Mouse (Mus musculus) inflammation-experienced regulatory T-cells, adult 6 months (primary cell): ENCODE measurements at regions not wholly inside any gene's neighbourhood (a gene's known extent, or its start where the extent isn't known, plus 50 kb on each side); places are given as distances from the start of the nearest gene placed in this dataset.

Experiments used
- ATAC-seq: one replicate; pipeline ENCODE4 v1.8.0; 2017

DNA sequence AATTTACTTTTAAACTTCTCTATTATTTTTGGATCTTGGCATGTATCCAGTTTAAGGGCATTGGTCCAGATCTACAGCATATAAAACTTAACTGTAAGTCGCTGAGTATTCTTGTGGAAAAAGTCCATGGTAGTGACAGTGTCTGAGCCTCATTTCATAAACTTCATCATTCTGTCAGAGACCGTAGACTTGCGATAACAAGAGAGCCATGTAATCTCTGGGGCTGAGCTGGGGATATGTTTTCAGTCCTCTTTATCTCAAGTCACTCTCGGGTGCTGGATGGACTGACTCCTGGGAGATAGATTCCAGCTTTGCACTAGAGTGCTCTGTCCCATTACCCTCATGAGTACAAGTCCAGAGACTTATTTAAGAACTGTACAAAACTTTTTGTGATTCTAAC lies 362.0 kb downstream of the Fat4 start:
- ATAC-seq, result no peak

DNA sequence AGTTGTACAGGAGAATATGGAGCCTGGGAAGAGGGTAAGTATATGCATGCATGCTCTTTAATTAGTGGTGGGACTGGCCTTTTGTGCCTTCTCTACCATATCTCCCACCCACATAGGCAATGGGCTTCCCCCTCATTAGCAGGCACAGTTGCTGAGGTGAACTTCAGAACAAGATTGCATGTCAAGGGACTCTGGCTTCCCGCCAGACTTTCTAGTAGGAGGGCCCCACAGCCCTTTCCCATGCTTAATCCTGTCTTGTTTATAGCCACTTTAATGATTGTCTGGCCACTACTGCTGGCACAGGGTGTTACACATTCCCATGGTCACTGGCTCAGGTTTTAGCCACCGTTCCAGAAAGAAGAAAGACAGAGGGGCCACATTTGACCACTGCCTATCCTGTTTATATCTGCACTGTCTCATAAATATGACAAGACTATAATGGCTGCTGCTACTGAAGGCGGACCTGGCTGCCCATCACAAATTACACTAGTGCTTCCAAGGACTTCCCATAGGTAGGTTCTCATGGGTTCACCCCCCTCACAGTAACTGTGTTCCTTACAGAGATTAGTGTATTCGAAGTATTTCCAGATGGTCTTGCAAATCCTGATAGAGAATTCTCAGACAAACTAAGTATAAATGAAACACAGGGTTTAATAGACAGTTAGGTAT lies 362.6 kb downstream of the Fat4 start:
- no peak for ATAC-seq

DNA sequence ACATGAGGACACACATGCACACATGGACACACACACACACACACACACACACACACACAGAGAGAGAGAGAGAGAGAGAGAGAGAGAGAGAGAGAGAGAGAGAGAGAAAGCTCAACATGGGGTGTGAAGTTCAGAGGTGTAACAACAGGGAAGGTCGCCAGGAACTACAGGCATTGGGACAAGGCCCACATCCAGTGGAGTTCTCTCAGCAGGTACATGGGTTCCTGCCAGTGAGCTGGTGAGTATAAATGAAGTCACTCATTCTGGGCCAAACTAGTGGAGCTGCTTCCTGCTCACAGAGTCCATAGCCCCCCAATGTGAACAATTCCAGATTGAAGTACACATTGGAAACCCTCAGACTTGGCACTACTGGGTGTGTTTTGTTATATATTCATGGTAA lies 366.3 kb downstream of the Fat4 start:
- no peak for ATAC-seq

DNA sequence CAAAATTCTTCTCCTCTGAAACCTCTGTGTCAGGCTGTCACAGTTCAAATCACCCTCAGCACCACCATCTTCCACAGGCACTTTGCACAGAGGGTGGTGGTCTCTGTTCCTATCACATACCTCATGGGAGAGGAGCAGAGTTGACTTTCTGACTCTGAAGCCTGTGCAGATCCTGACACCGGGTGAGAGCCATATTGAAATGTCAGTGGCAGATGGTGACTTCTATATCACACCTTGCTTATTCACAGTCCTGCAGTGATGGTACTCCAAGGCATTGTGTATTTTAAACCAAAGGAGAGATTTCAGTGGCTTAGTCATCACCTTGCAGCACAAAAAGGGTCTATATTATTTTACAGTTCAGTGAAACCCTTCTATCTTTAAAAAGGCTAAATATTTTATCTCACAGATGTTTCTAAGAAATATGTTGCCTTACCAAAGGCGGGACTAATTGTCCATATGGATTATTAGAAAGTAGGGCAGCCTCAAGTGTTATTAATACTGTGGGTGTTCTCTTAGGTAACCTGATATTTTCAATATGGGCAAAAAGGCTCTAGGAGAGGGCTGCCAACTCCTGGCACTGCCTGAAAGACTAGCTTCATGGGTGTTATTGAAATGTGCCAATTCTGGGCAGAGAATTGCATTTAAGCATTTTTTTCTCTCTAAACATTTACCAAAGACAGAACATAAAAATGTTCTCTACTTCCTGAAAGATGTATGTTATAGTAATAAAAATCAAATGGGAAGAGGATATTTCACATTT lies 378.1 kb downstream of the Fat4 start:
- no peak for ATAC-seq

DNA sequence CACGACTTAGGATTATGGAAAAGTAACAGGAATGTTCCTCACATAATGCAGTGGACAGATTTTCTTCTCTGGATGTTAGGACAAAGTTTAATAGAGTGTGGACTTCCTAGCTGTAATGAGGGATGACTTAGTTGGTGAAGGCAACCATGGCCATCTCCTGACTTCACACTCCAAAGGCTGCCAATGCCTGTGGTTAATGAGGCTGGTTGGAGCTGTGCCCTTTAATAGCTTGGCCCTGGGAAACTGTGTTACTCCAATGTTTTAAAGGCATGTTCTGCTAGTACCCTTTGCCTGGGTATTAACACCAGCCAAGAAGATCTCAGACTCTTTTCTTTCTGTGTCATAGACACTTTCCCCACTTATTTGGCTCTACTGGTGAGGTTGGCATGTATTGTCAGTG lies 378.9 kb downstream of the Fat4 start:
- ATAC-seq, result no peak

DNA sequence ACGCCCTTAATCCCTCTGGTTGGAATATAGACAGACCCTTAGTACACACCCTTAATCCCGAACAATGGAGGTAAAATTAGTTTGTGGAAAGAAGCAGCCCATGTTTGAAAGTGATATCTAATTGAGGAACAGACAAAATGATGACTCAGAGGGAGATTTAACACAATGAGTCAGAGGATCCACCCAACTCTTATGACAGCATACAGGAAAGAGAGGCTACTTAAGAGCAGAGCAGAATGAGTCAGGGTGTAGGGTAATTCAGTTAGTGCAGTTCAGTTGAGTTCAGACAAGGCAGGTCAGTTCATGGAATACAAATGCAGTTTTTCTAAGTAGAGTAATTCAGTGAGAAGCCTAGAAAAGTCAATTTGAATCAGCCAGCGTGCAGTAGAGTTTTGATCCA lies 382.6 kb downstream of the Fat4 start:
- no peak for ATAC-seq

DNA sequence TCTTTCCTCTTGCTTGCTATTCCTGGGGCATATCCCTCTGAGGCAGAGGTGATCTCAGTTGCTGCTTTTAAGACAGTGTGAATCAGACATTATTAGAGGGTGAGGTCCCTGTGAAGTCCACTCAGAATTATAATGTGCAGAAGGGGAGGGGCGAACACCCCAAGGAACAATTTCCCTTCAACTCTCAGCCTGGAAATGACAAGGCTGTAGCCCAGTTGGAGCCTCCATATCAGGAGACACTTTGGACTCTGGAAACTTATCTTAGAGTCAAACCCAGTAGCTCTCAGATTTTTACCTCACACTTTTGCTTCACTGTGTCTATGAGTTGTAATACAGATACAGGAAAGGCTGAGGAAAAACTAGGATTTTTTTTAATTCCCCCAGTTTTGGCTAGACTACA lies 385.9 kb downstream of the Fat4 start:
- ATAC-seq, result no peak

DNA sequence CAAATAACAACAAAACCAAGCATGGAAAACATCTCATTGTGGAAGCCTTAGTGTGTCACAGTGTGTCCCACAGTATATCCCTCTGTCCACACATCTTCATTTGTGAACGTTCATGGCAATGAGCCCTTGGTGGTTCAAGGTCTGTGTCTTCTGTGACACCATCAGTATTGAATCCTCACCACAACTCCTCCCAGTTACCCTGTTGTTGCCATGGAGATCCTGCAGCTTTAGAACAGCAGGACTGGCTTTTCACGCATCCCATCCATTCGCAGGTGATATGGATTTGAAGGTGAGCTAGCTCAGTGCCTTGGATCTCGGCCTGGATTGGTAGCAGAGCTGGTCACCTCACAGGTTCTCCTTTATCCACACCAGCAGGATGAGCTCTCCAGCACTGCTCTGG lies 390.2 kb downstream of the Fat4 start:
- no peak for ATAC-seq

DNA sequence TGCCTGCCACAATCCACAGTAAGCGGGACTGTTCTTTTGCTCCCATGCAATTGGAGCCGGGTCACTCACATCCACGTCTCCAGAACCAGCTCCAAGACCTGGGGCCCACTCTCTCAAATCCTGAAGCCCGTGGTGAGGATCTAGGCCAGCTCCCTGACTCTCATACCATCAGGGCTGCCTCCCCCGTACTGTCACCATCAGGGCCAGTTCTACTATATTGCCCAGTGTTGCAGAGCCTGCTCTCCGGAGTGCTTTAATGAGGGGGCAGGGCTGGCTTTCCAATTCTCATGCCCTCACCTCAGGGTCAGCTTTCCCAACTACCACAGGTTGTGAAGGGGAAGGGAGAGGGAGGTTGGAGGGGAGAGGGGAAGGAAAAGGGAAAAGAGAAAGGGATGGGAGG lies 390.6 kb downstream of the Fat4 start:
- no peak for ATAC-seq

DNA sequence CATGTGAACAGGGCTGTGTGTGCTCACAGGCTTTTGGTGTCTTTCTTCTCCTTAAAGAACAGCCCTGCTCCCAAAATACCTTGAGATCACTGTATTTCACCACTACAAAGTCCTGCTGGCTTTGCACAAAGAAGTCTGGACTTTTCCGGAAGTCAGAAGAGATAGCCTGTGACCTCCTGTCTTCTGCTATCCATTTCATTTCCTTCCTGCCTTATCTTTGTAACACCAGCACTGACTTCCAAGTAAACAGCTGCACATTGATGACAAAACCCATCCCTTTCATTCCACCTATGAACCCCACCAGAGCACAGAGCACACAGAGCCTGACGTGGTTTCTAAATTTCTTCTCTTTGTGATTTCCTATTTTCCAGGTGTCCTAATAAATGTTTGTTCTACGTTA lies 408.5 kb downstream of the Fat4 start:
- ATAC-seq, result no peak

DNA sequence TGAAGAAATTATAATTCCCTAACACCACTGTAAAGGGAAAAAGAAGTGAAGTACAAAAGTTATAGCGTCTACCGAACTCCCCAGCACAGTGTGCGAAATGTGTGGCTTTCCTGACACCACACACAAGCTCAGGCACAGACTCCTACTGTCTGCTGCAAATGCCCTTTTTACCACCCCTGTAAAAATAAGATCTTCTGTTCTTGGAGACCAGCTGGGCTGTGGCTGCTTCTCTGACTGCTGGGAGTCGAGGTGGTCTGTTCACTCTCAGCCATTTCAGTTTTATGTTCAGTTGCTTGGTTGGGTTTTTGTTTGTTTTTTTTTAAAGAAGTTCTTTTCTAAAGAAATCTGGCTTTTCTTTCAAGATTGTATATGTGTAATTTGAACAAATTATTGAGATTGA lies 409.5 kb downstream of the Fat4 start:
- no peak for ATAC-seq

DNA sequence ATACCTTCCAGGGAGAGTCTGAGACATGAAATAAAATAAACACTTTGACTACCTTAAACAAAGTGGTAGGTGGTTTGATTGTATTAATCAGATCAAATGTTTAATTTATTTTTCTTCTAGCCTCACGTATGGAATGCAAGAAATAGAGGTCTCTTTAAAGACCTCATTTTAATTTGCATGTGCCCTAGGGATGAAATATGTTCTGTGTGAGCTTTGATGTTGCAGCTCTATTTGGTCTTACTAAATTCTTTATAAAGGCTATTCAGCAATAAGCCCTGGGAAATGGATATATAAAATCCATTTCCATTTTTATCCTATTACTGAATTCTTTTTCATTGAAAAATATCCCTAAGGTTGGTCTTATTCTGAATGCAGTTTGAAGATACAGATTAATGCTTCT lies 422.7 kb downstream of the Fat4 start:
- no peak for ATAC-seq

DNA sequence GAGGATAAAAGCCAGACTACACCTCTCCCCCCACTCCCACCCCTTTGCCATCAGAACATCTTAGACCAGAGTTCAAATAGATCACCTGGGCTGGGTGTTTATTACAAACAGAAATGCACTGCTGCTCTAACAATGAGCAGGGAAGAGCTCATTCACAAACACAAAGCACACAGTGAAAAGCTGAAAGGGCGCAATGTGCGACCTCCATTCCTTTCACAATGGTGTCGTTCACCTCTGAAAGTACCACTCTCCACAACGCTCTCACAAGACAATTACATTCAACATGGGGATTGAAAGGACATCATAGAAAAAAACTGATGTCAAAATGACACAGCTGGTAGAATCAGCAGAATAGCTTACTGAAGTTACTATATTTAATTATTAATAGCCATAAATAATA lies 426.8 kb downstream of the Fat4 start:
- ATAC-seq, result no peak

DNA sequence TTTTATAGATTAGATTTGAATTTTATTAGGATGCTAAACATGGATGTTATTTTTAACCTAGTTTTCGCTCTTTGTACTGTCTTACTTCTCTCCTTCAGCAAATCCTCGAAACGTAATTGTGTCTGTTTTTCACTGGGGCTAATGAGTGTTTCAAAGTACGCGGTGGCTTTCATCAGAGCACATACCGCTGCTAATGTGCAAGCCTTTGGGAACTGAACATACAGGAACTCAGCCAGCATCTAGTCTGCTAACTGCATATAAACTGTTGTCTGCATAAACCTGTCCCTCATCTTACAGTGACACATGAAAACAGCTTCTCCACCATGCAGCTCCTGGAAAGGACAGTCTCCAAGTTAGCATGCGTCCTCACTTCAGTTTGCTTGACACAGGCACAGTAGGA lies 434.1 kb downstream of the Fat4 start:
- ATAC-seq, result no peak

DNA sequence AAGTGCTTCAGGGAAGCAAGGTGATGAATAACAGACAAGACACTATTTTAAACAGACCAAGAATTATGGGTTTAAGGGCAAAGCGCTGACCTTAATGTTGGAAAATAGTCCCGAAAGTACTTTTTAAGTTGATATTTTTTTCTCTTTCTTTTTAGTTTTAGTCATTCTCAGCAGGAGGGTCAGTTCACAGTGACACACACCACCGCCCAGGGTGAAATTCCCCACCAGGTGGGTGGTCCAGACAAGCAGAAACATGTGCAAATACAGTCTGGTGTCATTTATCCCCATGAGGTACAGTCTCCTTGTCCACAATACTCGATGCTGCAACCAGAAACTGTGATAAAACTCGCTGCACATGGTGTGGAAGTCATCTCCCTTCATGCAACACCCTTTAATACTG lies 435.5 kb downstream of the Fat4 start:
- no peak for ATAC-seq

DNA sequence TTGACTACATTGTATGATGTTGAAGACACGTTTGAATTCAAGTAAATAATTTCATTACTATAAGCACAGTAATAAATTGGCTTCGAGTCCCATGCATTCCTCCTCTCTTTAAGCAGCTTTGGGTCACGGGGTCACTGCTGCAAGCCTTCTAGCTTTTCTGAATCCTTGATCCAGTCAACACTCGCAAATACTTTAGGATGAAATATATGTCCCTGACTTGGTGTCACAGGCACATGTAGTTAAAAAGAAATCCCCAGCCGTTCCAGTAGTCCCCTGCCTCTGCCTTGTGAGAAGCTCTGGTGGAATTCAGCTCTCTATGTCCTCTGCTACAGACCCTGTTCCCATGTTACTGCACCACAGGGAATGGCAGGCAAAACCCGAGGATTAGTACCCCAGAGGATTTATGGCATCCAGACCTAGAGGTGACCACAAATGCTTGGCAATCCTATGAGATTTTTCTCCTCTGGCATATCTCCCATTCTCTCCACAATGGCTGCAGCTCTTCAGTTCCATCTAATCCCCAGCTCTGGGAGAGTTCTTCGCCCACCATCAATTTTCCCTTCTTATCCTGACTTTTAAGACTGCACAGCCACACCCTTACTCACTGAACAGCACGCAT lies 449.0 kb downstream of the Fat4 start:
- ATAC-seq, result no peak

DNA sequence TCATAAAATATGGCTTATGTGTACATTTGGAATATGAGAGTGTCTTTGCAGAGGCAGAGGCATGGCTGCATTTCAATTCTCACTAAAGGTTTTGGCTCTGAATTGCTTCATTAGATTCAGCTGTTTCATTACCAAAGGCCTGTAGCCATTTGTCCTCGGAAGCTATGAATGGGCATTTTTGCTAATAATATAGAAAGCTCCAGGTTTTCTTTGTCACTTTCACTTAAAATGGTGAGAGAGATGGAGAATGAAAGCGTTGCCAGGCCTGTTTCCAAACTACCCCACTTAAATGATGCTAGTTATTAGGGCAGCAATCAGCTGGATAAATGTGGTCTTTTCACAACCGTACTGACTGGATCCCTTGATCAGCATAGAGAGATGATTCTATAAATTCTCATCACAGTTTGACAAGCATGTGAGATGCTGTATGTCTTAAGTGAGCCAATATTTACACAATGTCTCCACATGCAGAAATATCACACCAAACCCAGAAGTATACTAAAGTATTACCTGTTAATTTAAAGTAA lies 454.5 kb downstream of the Fat4 start:
- no peak for ATAC-seq

DNA sequence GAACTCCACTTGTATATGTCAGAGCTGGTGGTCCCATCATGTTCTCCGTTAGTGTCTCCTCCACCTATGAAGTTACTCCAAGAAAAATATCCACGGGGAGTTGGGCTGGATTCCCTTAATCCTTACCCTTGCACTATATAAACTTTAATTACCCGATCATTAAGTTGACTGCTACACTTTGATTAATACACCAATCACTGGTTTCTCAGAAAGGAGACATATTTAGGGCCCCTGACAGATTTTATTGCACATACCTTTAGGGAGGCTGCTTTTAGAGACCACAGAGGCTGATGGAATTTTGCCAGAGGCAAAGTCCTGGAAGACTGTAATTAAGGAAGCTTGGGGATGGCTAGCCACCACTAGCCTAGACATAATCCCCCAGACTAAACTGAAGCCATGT lies 457.3 kb downstream of the Fat4 start:
- no peak for ATAC-seq

DNA sequence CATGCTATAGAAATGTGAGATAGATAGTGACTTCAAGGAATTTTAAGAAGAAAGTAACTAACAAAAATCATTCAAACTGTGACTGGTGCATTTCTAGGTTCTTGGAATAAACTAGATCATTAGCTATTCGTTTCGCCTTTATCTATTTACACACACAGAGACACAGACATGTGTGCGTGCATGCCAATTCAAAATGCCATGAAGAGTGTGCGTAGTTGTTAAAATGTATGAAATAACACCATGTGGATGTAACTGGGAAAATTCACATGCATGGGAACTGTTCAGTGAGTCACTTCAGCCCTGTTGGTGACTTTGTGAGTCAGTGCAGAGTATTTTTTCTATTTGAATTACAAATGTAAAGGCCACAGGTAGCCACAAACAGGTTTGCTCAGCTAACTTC lies 460.8 kb downstream of the Fat4 start:
- no peak for ATAC-seq

DNA sequence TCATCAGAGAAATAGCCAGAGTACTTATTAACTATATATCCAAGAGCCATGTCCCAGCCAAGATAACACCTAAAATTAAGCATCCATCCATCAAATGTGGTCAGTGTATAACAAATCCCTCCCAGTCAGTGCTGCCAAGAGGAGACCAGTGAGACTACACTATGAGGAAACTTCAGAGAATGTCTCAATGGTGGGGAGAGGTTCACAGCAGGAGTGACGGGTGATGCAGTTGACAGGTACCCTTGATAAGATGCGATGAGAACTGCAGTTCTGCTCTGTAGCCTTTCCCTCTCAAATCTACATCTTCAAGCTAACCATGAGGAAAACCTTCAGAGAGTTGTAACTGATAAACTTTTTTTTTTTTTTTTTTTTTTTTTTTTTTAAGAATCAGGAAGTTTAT lies 470.3 kb downstream of the Fat4 start:
- no peak for ATAC-seq

DNA sequence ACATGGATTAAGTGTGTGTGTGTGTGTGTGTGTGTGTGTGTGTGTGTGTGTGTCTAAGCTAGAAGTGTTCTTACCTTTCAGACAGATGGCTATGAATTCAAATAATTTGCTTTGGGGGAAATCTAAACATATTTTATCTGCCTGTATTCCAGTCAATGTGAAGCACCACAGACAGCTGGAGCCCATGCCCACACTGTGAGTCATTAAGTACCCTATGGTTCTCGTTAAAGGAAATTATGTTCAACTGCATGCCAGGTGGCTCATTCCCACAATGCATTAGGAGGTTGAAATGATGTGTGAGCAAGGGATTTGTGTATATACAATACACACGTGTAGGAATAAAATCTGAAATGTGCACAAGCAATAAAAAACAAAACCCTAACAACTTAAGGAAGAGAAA lies 473.5 kb downstream of the Fat4 start:
- no peak for ATAC-seq

DNA sequence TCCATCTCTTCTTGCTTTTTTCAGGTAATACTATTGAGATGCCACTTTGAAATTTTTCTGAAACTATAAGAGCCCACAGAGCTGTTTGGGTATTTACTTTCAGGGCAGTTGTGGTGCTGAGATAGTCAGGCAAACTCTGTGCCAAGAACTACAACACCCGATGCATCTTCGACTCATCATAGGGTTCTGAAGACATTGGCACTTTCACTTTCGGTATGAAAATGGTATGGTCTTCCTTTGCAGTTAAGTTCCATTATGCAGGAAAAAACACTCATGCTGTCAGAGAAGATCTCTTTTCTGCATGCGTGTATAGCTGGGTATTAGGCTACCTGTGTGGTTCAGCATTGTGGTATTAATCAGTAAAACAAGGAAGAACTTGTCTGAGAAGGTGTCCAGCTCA lies 484.2 kb downstream of the Fat4 start:
- peak; percentile 43 for ATAC-seq

DNA sequence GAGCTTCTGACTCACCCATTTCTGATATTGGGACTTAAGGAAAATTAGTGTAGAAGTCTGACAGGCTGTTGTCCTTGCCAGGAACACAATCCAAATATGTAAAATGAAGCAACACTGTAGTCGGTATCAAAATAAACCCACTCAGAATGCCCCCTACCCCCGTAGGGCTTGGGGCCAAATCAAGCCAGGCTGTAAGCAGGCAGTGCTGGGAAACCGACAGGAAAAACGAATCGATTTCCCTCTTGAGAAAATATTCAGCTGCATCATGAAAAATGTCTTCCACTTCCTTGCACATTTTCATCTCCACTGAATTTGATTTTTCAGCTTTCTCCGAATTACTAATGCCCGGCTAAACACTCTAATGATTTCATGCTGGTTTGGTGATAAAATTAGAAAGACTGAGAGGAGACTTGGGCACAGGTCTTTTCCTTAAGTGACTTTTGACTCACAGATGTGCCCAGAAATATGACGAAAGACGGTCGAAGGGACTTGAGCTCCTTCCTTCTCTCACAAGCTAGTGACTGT lies 485.7 kb downstream of the Fat4 start:
- no peak for ATAC-seq

DNA sequence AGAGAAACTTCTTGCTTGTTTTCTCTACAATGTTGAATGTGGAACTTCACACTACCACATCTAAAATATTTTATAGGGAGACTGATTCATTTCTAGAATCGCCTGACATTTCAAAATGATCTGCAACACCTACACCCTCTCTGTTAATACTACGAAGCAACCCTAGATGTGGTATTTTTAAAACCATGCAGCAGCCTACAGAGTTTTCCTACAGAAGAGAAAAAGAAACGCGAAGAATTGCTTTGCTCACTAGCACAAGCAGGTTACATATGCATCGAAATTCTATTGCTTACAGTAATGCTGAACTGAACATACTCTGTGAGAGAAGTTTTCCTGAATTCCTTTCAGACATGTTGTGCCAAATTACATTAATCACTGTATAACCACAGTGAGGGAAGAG lies 488.7 kb downstream of the Fat4 start:
- peak; percentile 37 for ATAC-seq
